Mouse (Mus musculus) midbrain, postnatal 0 days (tissue): Measurements from ENCODE around the gene Cdhr4. TPM values are rescaled to one million over a fixed set of nuclear protein-coding genes. Genes with fewer than 3 reads are reported as not detected.
A peak's percentile ranks its signal among the peaks of the same experiment; 100 is the strongest.

Experiments
- ATAC-seq: fragments of 200-750 bp; cut with Nextera tagmentation; 2 replicates; pipeline ENCODE4 v1.8.0; 2017; ENCODE audit warnings: moderate number of reproducible peaks, mild to moderate bottlenecking, moderate TSS enrichment, moderate library complexity; ENCODE audit not compliant: low FRiP score
- DNase-seq: peaks from one replicate; pipeline ENCODE4 v3.0.0-alpha.2; 2015; ENCODE audit warnings: low spot score
- H3K27ac ChIP-seq: fragments of 300-500 bp; sonication (generic); 2 replicates; pipeline ENCODE4 v1.5.1; 2014; ENCODE audit warnings: low read depth, mild to moderate bottlenecking, low read length, mixed read lengths
- H3K27me3 ChIP-seq: fragments of 300-500 bp; sonication (generic); 2 replicates; pipeline ENCODE4 v1.6.1; 2014; ENCODE audit warnings: low read length, control low read depth, mixed read lengths; ENCODE audit not compliant: insufficient read depth
- H3K36me3 ChIP-seq: fragments of 300-500 bp; sonication (generic); 2 replicates; pipeline ENCODE4 v1.6.1; 2014; ENCODE audit warnings: low read length, control low read depth, mixed read lengths; ENCODE audit not compliant: insufficient read depth
- H3K4me1 ChIP-seq: fragments of 300-500 bp; sonication (generic); 2 replicates; pipeline ENCODE4 v1.6.1; 2014; ENCODE audit warnings: mild to moderate bottlenecking, control low read depth, antibody characterized with exemption, low read length, mixed read lengths; ENCODE audit not compliant: insufficient read depth
- H3K4me2 ChIP-seq: fragments of 300-500 bp; sonication (generic); 2 replicates; pipeline ENCODE4 v1.6.1; 2014; ENCODE audit warnings: low read depth, mild to moderate bottlenecking, low read length, mixed read lengths; ENCODE audit not compliant: poor library complexity, severe bottlenecking
- H3K4me3 ChIP-seq: fragments of 300-500 bp; sonication (generic); 2 replicates; pipeline ENCODE4 v1.5.1; 2014; ENCODE audit warnings: low read depth, mild to moderate bottlenecking, low read length, moderate library complexity
- H3K9ac ChIP-seq: fragments of 300-500 bp; sonication (generic); replicated peaks from 2 replicates; pipeline ENCODE4 v1.6.1; 2014; ENCODE audit warnings: mild to moderate bottlenecking, low read length, moderate library complexity, mixed read lengths; ENCODE audit not compliant: poor library complexity, severe bottlenecking
- H3K9me3 ChIP-seq: fragments of 300-500 bp; sonication (generic); 2 replicates; pipeline ENCODE4 v1.6.1; 2016; ENCODE audit warnings: low read length, control low read depth
- CTCF ChIP-seq: IDR thresholded peaks from 2 replicates; pipeline ENCODE4 v1.5.1; 2016; ENCODE audit warnings: antibody characterized with exemption, mild to moderate bottlenecking
- WGBS: fragments of 180-500 bp; shearing (Covaris S2); extraction: QIAGEN DNeasy Blood & Tissue Kit; methylation state at CpG from one replicate; pipeline ENCODE4 v1.1.7; 2014; 5-methylcytosine and 5-hydroxymethylcytosine counted together
- polyA plus RNA-seq: library from polyadenylated mRNA; unstranded; fragments of >200 nt; fragmentation: Nextera tagmentation; extraction: Ambion mirVana; gene quantifications from 2 replicates; pipeline ENCODE4 v1.2.1, GENCODE M21; 2015
- total RNA-seq: library from RNA; depleted of rRNA; stranded (reverse); fragments of >200 nt; gene quantifications from 2 replicates; pipeline ENCODE4 v1.2.3, GENCODE M21; 2014

The Cdhr4 gene
- total and polyA plus RNA-seq, 2 experiments from 2014 or later: 1.1 to 5.6 TPM

GRCm38 (mm10) chr9:107996049-107996448 lies 3.8 kb downstream of the Cdhr4 start, which contains the start of gene Gm20662:
Gm20662 (plus strand) TSS chr9:107996349.
- TF ChIP-seq CTCF: no peak
- WGBS: 90% methylated on average over 5 of the region's 5 CpGs
- Histone ChIP-seq H3K4me2 (no peak within 1 kb of the TSS), H3K4me1 (no peaks in the 10 kb centered on the region), H3K4me3 (no peak within 1 kb of the TSS), H3K27me3 (no peaks in the 10 kb centered on the region), H3K9me3 (no peaks in the 10 kb centered on the region), H3K9ac (no peak within 1 kb of the TSS; the same call in 1 of the 2 replicates), H3K36me3 (no peaks in the 10 kb centered on the region), H3K27ac (no peak within 1 kb of the TSS)
- ATAC-seq (no peak), DNase-seq (no peak)

GRCm38 (mm10) chr9:108001922-108002770 lies 9.8 kb downstream of the Cdhr4 start, which contains the start of gene Ip6k1:
Ip6k1 (plus strand) TSS chr9:108002501.
- Histone ChIP-seq H3K9ac (peak within 1 kb of the TSS; percentile 99), H3K27ac (peak within 1 kb of the TSS; percentile 99), H3K27me3 (no peaks in the 10 kb centered on the region), H3K4me2 (peak within 1 kb of the TSS; percentile 81), H3K9me3 (no peaks in the 10 kb centered on the region), H3K4me1 (0 out of 2 replicates have a peak, but pooled peaks cover 4% of the 10 kb centered on the region), H3K4me3 (peak within 1 kb of the TSS; percentile 97), H3K36me3 (no peaks in the 10 kb centered on the region)
- no peak for TF ChIP-seq CTCF
- WGBS: under 1% methylated on average over 51 of the region's 51 CpGs
- DNase-seq: peak; percentile 100
- ATAC-seq: peak; percentile 99

- H3K9ac ChIP-seq: peak overlapping the region; percentile 99
- no peaks in the 10 kb centered on the region for H3K36me3 ChIP-seq
- H3K4me2 ChIP-seq: peak overlapping the region; percentile 81
- DNase-seq: peak; percentile 23
- under 1% methylated on average over 44 of the region's 50 CpGs for WGBS
- H3K9me3 ChIP-seq: no peaks in the 10 kb centered on the region
- 0 out of 2 replicates have a peak, but pooled peaks cover 4% of the 10 kb centered on the region for H3K4me1 ChIP-seq
- no peaks in the 10 kb centered on the region for H3K27me3 ChIP-seq
- TF ChIP-seq CTCF: no peak
- peak overlapping the region; percentile 97 for H3K4me3 ChIP-seq
- H3K27ac ChIP-seq: peak overlapping the region; percentile 99
- no peak; the same call in none of the 2 replicates for ATAC-seq
These were observed 10.7 kb downstream of the Cdhr4 start for GRCm38 (mm10) chr9:108002778-108003530.

- peak overlapping the region; percentile 99 for H3K27ac ChIP-seq
- peak overlapping the region; percentile 81 for H3K4me2 ChIP-seq
- peak overlapping the region; percentile 99 for H3K9ac ChIP-seq
- 0 out of 2 replicates have a peak, but pooled peaks cover 4% of the 10 kb centered on the region for H3K4me1 ChIP-seq
- WGBS: 7% methylated on average over 8 of the region's 8 CpGs
- no peak for TF ChIP-seq CTCF
- no peaks in the 10 kb centered on the region for H3K36me3 ChIP-seq
- DNase-seq (peak; percentile 49), ATAC-seq (no peak)
- H3K27me3 ChIP-seq: no peaks in the 10 kb centered on the region
- H3K9me3 ChIP-seq: no peaks in the 10 kb centered on the region
- H3K4me3 ChIP-seq: peak overlapping the region; percentile 97
These were observed 11.2 kb downstream of the Cdhr4 start for GRCm38 (mm10) chr9:108003531-108003890.

- Histone ChIP-seq H3K36me3 (0 out of 2 replicates have a peak, but pooled peaks cover 3% of the 10 kb centered on the region), H3K27ac (no peak overlapping the region), H3K9ac (no peak overlapping the region), H3K27me3 (no peaks in the 10 kb centered on the region), H3K9me3 (no peaks in the 10 kb centered on the region), H3K4me3 (no peak overlapping the region), H3K4me1 (0 out of 2 replicates have a peak, but pooled peaks cover 4% of the 10 kb centered on the region), H3K4me2 (no peak overlapping the region)
- no peak for TF ChIP-seq CTCF
- DNase-seq (no peak), ATAC-seq (no peak)
- 90% methylated on average over 5 of the region's 5 CpGs for WGBS
These were observed 15.7 kb downstream of the Cdhr4 start for GRCm38 (mm10) chr9:108008041-108008440.
